Mouse (Mus musculus) CD8-positive naive resting alpha-beta T cell, adult 2 months (primary cell): ENCODE results near the gene Cnot6.

Source experiments
- DNase-seq, 2 experiments: peaks; one replicate each; pipeline ENCODE4 v3.0.0; 2022; ENCODE audit warnings: low read depth in 2 of 2, low spot score in 2 of 2

The Cnot6 gene

DNA sequence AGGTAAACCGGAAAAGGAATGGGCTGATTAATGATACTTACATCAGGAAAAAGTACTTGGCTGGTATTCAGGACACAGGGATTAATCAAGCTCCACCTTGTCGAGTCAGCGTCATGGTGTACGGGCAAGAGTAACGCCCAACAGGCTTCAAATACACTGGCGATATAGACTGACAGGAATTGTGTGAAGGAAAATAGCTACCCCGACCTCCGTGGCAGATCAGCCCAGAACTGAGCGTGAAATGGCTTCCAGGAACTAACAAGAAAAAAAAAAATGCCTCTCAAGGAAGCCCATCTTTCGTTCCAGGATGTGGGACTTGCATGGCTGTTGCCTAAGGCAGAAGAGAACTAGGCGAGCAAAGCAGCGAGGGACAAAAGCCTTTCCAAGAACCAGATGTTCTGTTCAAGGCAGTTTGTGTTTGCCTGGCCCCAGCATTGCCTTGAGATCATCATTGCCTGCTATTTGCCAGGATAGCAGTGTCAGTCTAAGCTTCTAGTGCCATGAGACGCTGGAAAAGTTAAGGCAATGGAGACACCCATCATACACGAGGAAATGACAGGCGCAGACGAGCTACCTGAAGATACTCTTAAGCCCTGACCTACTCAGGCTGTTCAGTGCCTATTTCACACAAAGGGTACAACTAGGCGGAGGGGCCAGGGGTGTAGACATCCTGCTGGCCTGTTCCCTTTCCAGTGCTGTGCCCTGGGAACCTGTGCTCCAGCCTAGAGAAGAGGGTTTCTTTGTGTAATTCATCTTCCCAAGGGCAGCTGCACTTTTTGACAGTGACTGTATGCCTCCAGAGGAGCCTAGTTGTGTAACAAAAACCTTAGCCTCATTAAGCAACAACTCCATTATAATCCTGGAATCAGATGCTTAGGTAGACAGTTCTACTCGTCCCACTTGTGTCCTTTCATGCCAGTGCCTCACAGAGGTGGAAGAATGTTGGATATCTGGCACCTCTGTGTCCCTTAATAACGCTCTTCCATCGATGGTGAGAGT, 1.1 kb upstream of the Cnot6 start:
- no peak for DNase-seq

DNA sequence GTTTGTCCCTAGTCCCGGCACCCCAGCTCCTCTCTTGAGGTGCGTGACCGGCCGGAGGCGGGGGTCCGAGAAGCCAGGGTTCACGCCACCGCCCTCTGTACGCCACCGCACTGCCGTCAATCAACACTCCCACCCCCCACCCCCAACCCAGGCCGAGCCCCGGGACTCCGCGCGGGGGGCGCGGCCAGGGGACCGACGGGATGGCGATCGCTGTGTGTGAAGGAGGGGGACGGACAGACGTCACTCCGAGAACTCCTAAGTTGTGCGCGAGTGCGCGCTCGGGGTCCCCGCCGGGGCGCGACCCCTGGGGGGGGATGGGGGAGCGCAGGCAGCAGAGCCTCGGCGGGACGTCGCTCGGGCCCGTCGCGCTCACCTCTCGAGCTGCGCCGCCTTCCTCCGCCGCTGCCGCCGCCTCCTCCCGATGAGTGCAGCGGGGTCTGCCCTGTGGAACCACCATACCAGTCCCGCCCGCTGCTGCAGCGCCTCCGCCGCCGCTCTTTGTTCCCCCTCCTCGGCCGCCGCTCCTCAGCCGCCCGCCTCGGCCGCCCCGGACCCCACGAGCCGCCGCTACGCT, 455 bp downstream of the Cnot6 start:
- DNase-seq = peak; percentile 53 to 61

DNA sequence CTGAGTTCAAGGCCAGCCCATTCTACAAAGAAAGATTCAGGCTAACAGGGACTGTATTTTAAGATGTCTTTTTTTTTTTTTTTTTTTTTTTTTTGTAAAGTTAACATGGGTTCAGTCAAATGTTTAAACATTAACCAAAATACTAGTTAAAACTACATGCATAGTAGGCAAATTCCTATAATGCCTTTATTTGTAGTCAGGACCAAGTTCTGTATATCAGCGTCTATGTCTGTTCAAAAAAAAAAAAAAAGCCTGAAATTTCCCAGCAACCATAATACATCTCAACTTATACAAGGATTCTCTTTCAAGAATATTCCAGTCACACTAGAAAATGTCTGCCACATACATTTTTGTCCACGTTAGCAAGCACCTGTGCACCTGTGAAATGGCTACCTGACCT, 1.9 kb downstream of the Cnot6 start:
- no peak for DNase-seq

- no peak for DNase-seq
Measured at GRCm38 (mm10) chr11:49707834-49708233, 4.7 kb downstream of the Cnot6 start.

- no peak for DNase-seq
Measured at GRCm38 (mm10) chr11:49704804-49705203, 7.7 kb downstream of the Cnot6 start.

- DNase-seq = no peak
Measured at GRCm38 (mm10) chr11:49702014-49702413, 10.5 kb downstream of the Cnot6 start.

GRCm38 (mm10) chr11:49699079-49699478, 13.4 kb downstream of the Cnot6 start:
- DNase-seq = no peak

DNA sequence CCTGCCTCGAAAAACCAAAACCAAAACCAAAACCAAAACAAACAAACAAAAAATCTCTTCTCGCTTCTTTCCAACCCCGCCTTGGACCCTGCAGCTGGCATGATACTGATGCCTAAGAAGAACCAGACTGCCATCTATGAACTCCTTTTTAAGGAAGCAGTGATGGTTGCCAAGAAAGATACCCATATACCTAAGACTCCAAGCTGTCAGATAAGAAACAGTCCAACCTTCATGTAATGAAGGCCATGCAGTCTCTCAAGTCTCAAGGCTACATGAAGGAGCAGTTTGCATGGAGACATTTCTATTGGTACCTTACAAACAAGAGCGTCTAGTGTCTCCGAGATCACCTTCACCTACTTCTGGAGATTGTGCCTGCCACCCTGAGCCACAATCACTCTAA, 14.7 kb downstream of the Cnot6 start:
- DNase-seq = no peak

DNA sequence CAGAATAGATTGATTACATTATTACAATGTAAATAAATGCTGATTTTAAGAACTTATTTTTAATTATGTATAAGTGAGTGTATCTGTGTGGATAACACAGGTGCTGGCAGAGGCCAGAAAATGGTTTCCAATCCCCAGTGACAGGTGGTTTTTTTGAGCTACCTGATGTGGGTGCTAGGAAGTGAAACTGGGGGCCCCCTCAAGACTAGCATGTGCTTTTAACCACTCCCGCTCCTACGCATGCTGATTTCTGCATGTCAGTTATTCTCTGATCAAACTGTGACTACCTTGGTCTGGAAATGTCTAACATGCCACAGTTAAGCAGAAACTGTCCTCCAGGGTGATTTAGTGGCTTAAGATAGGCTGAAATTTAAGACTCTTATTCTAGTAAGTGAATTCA, 16.1 kb downstream of the Cnot6 start:
- no peak for DNase-seq

- DNase-seq = no peak
Measured at GRCm38 (mm10) chr11:49695695-49696094, 16.8 kb downstream of the Cnot6 start.

- no peak for DNase-seq
Measured at GRCm38 (mm10) chr11:49695013-49695412, 17.5 kb downstream of the Cnot6 start.

DNA sequence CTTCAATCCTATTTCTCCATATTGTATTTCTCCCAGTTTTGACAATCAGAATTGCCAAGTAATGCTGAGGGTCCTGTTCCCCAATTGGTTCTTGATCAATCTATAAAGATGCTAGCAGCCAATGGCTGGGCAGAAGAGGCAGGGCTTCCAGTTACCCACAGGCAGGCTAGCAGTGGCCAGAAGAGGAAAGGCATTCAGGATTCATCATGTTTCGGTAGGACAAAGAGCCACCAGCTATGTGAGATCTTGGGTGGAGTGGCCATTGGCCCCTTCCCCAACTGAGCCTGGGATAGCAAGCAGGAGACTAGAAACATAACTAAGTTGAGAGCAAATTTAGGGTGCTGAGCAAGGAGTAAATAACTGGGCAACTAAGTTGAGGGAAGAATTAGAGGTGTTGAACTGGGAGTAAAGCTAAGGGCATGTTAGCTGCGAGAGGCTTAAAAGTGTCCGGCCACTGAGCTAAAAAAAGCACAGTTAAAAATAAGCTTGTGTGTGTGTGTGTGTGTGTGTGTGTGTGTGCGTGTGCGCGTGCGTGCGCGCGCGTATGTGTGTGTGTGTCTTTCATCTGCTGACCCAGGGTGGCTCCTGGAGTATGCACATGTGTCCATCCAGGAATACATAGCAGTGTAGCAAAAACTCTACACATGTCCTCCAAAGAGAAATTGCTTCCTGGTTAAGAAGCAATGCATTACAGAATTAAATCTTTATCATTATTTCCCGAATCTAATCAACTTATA, 28.1 kb downstream of the Cnot6 start:
- no peak for DNase-seq

DNA sequence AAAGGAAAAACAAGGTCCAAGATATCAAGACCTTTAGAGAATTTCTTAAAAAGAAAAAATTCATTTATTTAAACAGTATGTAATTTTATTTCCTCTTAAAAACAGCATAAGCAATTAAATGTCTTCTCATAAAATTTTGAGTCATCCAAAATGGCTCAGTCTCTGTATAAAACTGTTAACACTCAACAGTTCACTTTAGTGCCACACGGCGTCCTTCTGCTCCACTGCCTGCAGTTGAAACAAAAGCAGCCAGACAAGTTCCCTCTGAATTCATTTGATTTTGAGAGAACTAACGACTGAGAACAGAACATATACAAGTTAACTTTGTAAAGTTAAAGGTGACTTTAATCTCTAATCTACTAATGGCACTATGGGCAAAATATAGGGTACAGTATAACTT, 39.1 kb downstream of the Cnot6 start:
- no peak for DNase-seq

DNA sequence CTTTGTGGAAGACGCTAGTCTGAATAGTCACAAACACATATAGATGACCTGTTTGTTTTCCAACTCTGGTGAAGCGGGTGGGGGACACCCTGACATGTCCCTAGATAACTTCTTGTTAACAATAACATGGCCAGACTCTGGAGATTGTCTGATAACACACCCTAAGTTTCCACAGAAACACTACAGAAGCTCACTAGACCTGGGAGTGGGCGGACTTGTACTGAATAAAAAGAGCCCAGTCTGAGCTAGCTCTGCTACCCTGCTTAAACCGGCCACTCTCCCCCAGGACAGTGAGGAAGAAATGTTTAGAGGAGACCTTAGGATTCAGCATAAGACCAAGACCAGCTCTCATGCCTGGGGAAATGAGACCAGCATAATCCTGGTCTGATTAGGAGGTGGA, 47.1 kb downstream of the Cnot6 start:
- DNase-seq = no peak

DNA sequence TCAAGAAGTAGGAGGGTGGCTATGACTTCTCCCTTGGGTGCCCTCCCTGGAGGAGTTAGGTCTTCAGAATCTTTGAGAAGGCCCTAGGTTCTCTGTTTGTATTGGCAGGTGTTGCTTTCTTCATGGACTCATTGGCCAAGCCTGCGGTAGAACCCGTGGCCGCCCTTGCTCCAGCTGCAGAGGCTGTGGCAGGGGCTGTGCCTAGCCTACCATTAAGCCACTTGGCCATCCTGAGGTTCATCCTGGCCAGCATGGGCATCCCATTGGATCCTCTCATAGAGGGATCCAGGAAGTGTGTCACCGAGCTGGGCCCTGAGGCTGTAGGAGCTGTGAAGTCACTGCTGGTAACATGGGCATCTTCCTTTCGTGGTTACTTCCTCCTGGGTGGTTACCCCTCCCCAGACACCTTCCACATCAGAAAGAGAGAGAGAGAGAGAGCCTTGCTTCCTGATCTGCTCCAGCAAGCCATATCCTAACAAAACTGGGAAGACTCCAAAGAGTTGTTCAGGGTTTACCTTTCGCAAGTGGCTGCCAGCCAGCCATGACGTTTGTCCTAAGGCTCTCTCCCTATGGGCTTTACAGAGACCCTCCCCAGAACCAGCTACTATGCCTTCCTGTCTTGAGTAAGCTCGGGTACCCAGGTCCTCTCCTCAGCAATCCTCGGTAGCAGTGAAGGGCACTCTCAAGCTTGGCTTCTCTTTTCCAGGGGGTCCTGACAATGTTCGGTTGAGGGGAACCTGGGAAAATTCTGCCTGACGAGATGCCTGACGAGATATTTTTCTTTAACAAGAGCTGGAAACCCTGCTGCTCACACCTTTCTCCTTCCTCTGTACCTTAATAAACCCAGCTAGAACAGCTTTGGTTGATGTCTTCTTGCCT, 48.0 kb downstream of the Cnot6 start:
- DNase-seq = no peak

GRCm38 (mm10) chr11:49663310-49663709, 49.2 kb downstream of the Cnot6 start, which contains the start of gene Scgb3a1:
Scgb3a1 (plus strand) TSS chr11:49663610.
- DNase-seq = no peak

GRCm38 (mm10) chr11:49662292-49662780, 50.2 kb downstream of the Cnot6 start:
- no peak for DNase-seq

DNA sequence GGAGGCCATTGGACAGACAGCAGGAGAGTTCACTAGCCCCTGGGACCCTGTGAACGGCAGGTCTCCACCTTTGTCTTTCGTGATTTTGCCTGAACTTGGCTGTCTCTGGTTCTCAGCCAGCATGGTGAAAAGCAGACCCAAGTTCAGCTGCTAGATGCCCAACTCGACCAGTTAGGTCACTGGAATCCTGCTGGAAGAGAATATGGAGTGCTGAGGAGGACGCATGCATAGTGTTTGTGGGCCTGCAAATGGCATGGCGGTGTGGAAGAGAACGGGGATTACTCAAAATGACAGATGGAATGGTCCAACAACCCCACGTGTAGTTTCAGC, 53.1 kb downstream of the Cnot6 start:
- no peak for DNase-seq

DNA sequence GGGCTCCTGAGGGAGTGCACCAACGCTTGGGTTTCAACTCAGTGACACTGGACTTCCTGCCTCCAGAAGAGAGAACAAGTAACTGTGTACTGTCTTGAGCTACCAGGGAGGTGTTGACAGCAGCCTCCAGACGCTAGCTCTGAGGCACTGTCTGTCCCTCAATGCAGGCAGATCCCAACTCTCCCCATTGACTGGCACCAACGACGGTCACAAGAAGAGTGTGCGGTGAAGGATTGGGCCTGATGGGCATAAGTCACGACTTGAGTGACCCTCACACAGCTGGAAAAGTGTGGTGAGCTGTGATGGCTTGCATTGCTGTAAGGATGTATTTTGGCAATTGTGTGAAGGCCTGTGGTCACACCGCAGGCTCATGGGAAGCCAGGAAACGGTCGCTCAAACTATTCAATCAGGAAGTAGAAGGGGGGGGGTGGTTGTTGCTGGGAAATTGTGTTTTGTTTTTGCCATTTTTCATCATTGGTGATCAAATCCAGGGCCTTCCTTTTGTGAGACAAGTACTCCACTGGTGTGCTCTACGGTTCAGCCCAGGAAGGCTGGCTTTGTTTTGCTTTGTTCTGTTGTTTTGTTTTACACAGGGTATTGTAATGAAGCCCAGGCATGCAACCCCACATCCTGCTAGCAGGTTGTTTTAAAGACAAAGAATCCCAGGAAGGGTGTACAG, 53.6 kb downstream of the Cnot6 start:
- no peak for DNase-seq

DNA sequence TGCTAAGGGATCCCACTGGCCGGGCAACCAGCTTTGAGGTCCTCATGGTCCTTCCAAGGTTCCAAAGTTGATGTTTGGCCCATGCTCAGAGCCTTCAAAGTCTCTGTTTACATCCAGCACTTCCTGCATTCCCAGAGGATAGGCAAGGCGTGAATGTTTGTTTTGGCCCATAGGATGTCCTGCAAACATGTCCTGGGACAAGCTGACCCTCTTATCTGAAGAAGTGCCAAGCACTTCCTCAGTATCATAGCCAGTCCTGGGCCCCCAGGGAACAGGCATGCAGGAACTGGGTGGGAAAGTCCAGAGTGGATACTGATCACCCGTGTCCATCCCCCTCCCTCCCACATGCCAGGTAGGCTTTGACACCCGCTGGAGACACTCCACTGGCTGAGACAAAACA, 54.5 kb downstream of the Cnot6 start:
- no peak for DNase-seq
